Mouse (Mus musculus) embryonic fibroblast, embryonic 13.5 days (primary cell): Measurements from ENCODE around the gene Mblac2.

Experiments
- CTCF ChIP-seq: IDR thresholded peaks from 2 replicates; pipeline ENCODE4 v1.5.1; 2011; ENCODE audit warnings: mild to moderate bottlenecking, control low read depth, low read length, moderate library complexity, borderline replicate concordance; ENCODE audit not compliant: insufficient read depth
- POLR2A ChIP-seq: IDR thresholded peaks from 2 replicates; pipeline ENCODE4 v1.6.1; 2011; ENCODE audit warnings: low read depth, mild to moderate bottlenecking, control low read depth, low read length, moderate library complexity

DNA sequence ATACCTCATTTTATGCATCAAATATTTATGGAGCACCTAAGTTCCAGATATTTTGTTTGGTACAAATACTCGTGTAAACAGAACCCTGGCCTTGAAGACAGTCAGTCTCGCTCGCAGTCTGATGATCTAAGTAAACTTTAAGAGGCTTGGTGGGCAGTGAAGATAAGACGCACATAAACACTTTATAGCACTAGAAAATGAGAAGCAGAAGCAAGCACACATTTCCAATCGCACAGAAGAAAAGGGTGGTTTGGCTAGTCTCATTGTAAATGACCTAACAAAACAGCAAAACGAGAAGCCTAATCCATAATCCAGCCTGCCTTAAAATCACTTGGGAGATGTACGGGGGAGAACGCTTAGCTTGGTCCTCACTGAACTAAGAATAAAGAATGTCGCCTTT is 71.3 kb downstream of the Mblac2 start:
- TF ChIP-seq POLR2A, result no peak
- no peak for TF ChIP-seq CTCF
